Comparison of ENCODE assay signal across 8 mouse cellular contexts in the genomic region with DNA sequence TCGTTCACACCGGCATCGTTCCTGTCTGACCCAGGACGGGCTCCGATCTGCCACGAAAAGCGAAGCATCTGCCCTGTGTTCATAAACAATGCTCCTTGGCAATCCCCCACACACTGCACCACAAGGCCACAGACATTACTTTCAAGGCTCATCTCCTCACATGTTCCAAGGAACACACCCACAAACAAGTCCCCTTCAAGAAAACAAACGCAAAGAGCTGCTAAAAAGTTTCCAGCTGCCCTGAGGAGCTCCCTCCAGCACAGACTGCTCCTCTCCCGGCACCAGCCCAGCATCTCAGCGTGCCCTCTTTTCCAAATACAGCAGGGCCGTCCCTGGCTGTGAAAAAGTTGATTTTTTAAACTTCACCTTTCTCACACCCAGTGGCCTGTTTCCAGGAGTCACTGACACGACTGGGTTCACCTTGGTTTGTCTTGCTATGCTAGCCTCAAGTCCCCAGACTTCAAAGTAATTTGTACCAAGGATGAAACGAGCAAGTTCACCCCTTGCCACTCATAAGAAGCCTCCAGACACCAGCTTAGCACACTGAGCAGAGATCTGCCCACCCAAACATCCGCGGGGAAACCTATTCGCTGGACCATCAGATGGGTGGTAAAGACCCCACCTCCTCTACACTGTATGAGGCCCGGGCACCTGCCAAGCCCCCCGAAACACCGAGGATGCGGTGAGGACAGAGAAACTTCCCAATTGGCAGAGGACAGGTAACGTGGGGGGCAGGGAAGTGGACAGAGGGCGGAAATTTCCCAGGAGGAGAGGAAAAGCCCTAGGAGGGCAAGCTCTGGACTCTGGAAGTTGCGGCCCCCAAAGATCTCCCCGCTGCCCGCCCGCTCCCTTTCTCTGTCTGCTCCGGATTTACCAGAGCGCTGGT. TPM values are rescaled to one million over a fixed set of nuclear protein-coding genes. Genes with fewer than 3 reads are reported as not detected.
DNase-seq lines count a peak whose midpoint lies in the region; ATAC-seq and TF ChIP-seq lines count a peak whose summit lies in the region.

No protein-coding gene starts in this region.

- H3K9me3 ChIP-seq in forebrain, embryonic 15.5 days: no peaks in the 10 kb centered on the region
- H3K9me3 ChIP-seq in limb, embryonic 14.5 days (ENCODE audit: control insufficient read depth, low read length): no peaks in the 10 kb centered on the region
- H3K9me3 ChIP-seq in neural tube, embryonic 15.5 days (replicated peaks): no peaks in the 10 kb centered on the region

- 9% methylated on average over 28 of the region's 28 CpGs for WGBS in forebrain, embryonic 15.5 days
- WGBS in limb, embryonic 14.5 days: 14% methylated on average over 27 of the region's 28 CpGs
- 12% methylated on average over 23 of the region's 28 CpGs for whole genome bisulfite sequencing in neural tube, embryonic 15.5 days

- no peak for ATAC-seq in cerebellum, adult (ENCODE audit: insufficient number of reproducible peaks, low FRiP score, low TSS enrichment)
- peak; percentile 9 for ATAC-seq in forebrain, embryonic 15.5 days (replicated peaks)
- no peak for ATAC-seq in limb, embryonic 14.5 days (ENCODE audit: low FRiP score, low read depth)
- no peak; the same call in 1 of the 2 replicates for ATAC-seq in neural tube, embryonic 15.5 days (ENCODE audit: low FRiP score)

- no peak overlapping the region for H3K27ac ChIP-seq in forebrain, embryonic 15.5 days (replicated peaks)
- H3K27ac ChIP-seq in limb, embryonic 14.5 days (replicated peaks; ENCODE audit: low read depth, low read length): no peak overlapping the region
- peak overlapping the region; percentile 90; the same call in 1 of the 2 replicates for H3K27ac ChIP-seq in neural tube, embryonic 15.5 days (replicated peaks)

- H3K36me3 ChIP-seq in forebrain, embryonic 15.5 days: no peaks in the 10 kb centered on the region
- no peaks in the 10 kb centered on the region for H3K36me3 ChIP-seq in limb, embryonic 14.5 days (ENCODE audit: control insufficient read depth, insufficient read depth, low read length)
- H3K36me3 ChIP-seq in neural tube, embryonic 15.5 days: no peaks in the 10 kb centered on the region

- TF ChIP-seq POLR2A in limb, embryonic 14.5 days (IDR thresholded peaks at IDR 0.05; ENCODE audit: borderline replicate concordance, extremely low read depth, insufficient read depth, insufficient read length): no peak

- peak overlapping the region; percentile 57 for H3K4me3 ChIP-seq in forebrain, embryonic 15.5 days
- H3K4me3 ChIP-seq in limb, embryonic 14.5 days (replicated peaks; ENCODE audit: low read length): peak overlapping the region; percentile 75
- H3K4me3 ChIP-seq in neural tube, embryonic 15.5 days (replicated peaks): peak overlapping the region; percentile 82

- DNase-seq in cerebellum, adult 11 months: peak; percentile 49
- DNase-seq in right cerebral cortex, postnatal 14 days: peak; percentile 13
- DNase-seq in right cerebral cortex, postnatal 36 days (ENCODE audit: low spot score in 2 of 2): no peak
- no peak for DNase-seq in limb, embryonic 14.5 days (ENCODE audit: low spot score)
- DNase-seq in layer of hippocampus, adult 8-10 months (ENCODE audit: low spot score in 2 of 2): no peak

- peak overlapping the region; percentile 89 for H3K4me2 ChIP-seq in forebrain, embryonic 15.5 days (replicated peaks)
- H3K4me2 ChIP-seq in limb, embryonic 14.5 days (replicated peaks; ENCODE audit: low read depth, low read length, severe bottlenecking): peak overlapping the region; percentile 76
- H3K4me2 ChIP-seq in neural tube, embryonic 15.5 days: peak overlapping the region; percentile 95

- H3K4me1 ChIP-seq in forebrain, embryonic 15.5 days: peaks cover 12% of the 10 kb centered on the region
- no peaks in the 10 kb centered on the region for H3K4me1 ChIP-seq in limb, embryonic 14.5 days (ENCODE audit: control insufficient read depth, insufficient read depth, low read length)
- H3K4me1 ChIP-seq in neural tube, embryonic 15.5 days: peaks cover 18% of the 10 kb centered on the region

- H3K27me3 ChIP-seq in forebrain, embryonic 15.5 days: peaks cover 14% of the 10 kb centered on the region
- peaks cover 18% of the 10 kb centered on the region for H3K27me3 ChIP-seq in limb, embryonic 14.5 days (ENCODE audit: control insufficient read depth, insufficient read depth, low read length)
- H3K27me3 ChIP-seq in neural tube, embryonic 15.5 days (replicated peaks): peaks cover 19% of the 10 kb centered on the region

- peak overlapping the region; percentile 56 for H3K9ac ChIP-seq in forebrain, embryonic 15.5 days (replicated peaks)
- peak overlapping the region; percentile 67 for H3K9ac ChIP-seq in limb, embryonic 14.5 days (ENCODE audit: low read depth, low read length, severe bottlenecking)
- peak overlapping the region; percentile 65 for H3K9ac ChIP-seq in neural tube, embryonic 15.5 days (replicated peaks)

RNA-seq across cellular contexts. Expression of a gene that starts 0.8 kb away (rescaled TPM):
- polyA plus RNA-seq in forebrain, embryonic 15.5 days (2015; fragmentation: Nextera tagmentation; extraction: Ambion mirVana): 10.6 and 11.1 TPM in 2 replicates
- 18.4 and 19.7 TPM in 2 replicates for polyA plus RNA-seq in limb, embryonic 14.5 days (2012; rRNA removed)
- polyA plus RNA-seq in limb, embryonic 14.5 days (2014; fragmentation: Nextera tagmentation; extraction: Ambion mirVana): 12.3 and 13.8 TPM in 2 replicates
- polyA plus RNA-seq in neural tube, embryonic 15.5 days (2015; fragmentation: Nextera tagmentation; extraction: Ambion mirVana): 9.7 and 10.8 TPM in 2 replicates
- total RNA-seq in layer of hippocampus, adult 8-10 months (2022): 100 to 1,000 TPM; 179 to 210 (median 198) TPM

Comparison
In these comparisons a context has a peak if more than half of its experiments do, and no peak if none do; other contexts are left out.
1. DNase-seq: peak in cerebellum, adult 11 months (single experiment) and right cerebral cortex, postnatal 14 days (single experiment); none in right cerebral cortex, postnatal 36 days (0 of 2), limb, embryonic 14.5 days (single experiment) and layer of hippocampus, adult 8-10 months (0 of 2).
2. Peak in every context shown above with its lines, with median percentiles within 50 percentile points of each other: H3K4me2 ChIP-seq, H3K4me3 ChIP-seq and H3K9ac ChIP-seq.